Mouse (Mus musculus) lung, postnatal 10 days (tissue): ENCODE data around the gene Lmo3.

Experiments used
- DNase-seq: peaks from one replicate; pipeline ENCODE4 v3.0.0; 2021

Lmo3 gene

GRCm38 (mm10) chr6:138422671-138423321 lies 159.0 kb downstream of the Lmo3 start:
- DNase-seq = no peak

DNA sequence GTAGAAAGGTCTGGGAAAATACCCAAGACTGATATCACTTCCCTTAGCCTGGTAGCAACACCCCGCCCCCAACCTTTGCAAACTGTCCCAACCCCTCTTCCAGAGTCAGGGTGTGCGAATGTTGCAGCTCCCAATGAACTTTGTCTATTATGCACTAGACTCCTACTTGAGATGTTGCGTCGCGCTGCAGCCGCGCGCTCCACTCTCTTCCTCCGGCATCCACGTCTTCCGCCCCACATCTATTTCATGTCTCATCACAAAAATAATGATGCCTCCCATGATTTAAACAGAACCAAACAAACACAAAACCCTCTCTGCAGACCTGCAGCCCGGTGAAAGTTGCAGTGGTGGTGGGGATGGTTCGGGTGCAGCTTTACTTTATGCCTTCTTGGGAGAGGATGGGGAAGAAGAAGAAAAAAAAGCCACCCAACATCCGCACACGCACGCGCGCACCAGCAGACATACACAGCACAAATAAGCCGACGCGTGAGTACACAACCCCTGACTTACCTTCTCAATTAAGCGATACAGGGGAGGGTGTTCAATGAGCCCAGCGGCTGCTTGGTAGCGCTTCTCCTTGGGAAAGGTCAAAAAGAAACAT lies 159.7 kb downstream of the Lmo3 start:
- DNase-seq = no peak

- no peak for DNase-seq
These were observed 160.6 kb downstream of the Lmo3 start for GRCm38 (mm10) chr6:138421191-138421613.

DNA sequence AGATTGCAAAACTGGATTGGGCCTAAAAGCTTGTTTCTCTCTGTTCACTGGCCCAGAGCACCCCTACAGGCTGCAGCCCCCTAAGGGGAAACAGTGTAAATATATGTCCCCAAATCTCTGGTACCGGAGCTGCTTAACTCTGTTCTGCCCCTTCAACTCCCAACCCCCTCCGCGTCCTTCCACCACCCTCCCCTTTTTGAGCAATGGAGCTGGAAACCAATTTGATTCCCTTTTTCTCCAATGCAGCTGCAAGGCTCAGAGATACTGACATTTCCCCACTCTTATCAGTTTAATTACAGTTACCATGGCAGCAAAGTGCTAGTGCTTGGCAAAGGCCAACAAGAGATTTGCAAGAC lies 161.3 kb downstream of the Lmo3 start:
- no peak for DNase-seq

DNA sequence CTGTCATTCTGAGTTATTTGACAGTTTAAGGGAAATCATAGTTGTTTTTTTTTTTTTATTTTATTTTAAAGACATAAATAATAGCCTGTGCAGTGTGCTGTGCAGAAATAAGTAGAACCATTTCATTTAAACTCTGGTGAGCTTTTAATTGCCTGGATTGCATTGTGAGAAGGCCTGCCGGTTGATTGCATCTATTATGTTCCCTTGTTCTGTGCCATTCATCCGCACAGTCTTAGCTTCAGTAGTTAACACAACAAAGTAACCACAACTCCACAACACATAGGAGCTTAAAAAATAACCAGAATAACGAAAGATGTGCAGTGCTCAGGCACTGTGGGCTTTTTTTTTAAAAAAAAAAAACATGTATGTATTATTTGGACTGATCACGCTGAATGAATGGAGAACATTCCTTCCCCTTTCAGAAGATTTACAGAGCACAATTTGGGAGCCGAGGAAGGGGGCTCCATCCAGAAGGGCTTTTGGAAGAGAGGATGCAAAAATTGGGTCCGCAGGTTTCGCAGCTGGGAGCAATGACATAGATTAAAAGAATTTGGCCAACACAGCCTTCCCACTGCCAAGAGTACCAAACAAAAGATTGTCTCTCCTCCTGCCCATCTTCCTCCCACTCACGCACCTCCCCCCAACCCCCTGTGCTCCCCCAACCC lies 161.8 kb downstream of the Lmo3 start:
- DNase-seq = no peak

GRCm38 (mm10) chr6:138412075-138412474 lies 169.7 kb downstream of the Lmo3 start:
- DNase-seq = no peak

DNA sequence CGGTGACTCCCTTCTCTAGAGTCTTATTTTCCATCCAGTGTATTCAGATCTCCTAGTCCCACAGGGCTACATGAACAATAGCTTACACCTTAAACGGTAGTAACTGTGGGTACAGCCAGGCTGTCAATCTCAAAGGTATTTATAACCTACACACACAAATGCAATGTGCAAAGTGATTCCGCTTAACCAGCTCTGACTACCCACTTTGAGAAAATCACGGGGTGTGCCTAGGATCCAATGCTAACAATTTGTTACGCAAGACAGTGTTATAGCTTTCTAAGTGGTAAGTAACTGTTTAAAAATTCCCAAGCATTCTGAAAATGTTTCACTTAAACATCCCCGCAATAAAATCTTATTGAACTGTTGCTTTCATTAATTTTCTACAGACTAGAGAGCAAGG lies 179.7 kb downstream of the Lmo3 start:
- DNase-seq = no peak

DNA sequence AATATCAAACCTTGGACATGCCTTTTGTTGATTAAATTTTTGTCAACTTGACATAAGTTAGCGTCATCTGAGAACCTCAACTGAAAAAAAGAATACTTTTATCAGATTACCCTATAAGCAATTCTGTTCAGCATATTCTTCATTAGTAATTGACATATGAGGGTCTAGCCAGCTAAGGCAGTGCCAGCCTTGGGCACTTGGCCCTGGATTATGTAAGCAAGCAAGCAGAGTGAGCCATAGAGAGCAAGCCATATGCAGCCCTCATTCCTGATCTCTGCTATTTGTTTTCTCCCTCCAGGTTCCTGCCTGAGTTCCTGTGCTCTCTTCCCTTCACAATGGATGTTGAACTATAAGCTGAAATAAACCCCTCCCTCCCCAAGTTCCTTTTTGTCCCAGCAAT lies 182.9 kb downstream of the Lmo3 start:
- DNase-seq = no peak

DNA sequence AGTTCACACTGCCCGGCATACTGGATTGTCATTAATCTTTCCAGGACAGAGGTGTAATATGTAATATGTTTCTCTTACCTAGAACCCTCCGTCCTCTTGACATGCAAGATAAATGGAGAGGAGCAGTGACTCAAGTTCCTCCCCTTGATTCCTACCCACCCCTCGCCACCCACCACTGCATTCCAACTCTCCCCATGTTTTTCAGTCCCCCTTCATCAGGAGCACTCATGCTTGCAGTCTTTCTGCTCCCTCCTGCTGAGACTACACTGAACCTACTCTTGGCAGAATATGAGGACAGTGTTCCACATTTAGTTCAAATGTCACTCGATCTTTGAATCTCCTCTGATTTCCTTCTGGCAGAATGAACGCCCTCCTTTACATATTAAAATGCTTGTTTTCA lies 190.7 kb downstream of the Lmo3 start:
- no peak for DNase-seq

DNA sequence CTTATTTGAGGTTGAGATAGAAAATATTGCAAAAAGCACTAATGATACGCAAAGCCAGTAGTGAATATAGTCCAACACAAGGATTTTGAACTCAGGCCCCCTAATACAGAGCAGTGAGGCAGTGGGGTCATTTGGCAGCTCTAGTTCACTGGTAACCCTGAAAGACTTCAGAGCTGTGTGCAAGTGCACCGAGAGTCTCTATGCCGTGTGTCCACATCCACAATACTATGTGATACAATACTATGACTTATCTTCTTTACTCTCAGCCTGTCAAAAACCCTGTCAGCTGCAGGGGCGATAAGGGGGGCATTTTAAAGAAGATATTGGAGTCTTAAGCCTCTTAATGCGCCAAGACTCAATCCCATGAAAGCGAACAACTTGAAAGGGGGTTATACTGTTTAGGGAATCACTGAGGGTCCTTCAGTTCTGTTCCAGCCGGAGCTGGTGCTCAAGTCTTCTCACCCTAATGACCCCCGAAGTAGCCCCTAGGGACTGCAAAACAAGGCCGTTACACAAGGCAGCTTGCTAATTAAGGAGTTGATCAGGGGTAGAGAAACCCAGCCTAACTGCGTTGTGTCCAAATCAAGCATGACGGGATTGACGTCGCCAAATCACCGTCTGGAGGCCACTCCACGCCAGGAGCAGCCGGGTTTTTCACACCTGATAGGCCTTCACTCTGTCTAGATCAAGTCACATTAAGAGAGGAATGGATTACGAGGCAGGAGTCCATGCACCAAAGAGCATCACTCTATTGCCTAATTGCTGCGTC lies 193.4 kb downstream of the Lmo3 start:
- DNase-seq = no peak

- DNase-seq = no peak
These were observed 198.6 kb downstream of the Lmo3 start for GRCm38 (mm10) chr6:138383208-138383607.

DNA sequence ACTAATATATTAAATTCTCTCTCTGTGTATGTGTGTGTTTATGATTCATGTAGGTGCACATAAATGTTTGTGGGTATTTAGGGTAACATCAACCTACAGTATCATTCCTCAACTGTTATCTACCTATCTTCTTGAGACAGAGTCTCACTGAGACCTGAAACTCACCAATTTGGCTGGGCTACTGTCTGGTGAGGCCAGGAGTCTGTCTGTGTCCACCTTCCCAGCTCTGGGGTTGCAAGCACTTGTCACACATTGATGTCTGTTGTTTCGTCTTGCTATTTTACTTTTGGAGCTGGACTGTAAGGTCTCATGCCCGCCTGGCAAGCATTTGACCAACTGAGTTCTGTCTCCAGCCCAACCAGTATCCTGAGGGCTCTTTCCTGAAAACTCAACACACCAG lies 210.6 kb downstream of the Lmo3 start:
- DNase-seq = no peak

- no peak for DNase-seq
These were observed 217.7 kb downstream of the Lmo3 start for GRCm38 (mm10) chr6:138364111-138364510.

GRCm38 (mm10) chr6:138350587-138351345 lies 231.0 kb downstream of the Lmo3 start:
- no peak for DNase-seq

DNA sequence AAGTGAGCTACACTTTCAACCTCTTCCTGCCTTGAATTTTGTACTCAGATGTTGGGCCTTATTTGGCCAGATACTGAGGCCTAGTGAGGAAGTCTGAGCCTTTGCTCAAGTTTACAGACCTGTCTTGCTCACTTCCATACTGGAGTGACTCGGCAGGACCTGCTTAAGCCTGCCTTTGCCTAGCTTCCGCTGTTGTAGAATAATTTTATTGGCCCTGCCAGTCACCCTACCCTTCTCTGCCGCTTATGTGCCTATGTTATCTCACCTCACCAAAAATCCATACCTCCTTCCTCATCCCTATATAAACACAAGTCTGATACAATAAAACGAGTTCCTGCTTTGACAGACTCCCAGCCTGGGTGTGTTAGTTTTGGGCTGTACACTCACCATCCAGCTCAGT lies 235.2 kb downstream of the Lmo3 start:
- no peak for DNase-seq

- DNase-seq = no peak
These were observed 245.9 kb downstream of the Lmo3 start for GRCm38 (mm10) chr6:138335858-138336257.

DNA sequence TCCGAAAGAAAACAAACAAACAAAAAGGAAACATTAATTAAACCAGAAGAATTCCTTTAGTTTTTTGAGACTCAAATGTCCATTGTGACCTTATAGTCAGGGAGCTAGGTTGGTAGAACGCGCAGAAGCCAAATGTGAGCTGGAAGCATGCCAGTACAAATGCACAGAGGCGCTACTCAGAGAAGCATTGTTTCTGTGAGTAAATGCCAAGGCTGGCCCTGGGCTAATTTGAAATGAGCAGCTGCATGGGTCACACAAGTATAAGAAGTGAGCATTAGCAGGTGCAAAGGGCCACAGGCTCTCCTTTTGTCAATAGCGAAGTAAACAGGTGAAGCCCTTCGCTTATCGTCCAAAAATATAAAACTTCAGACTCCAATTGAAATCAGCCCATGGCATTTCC lies 247.8 kb downstream of the Lmo3 start:
- peak; percentile 3 for DNase-seq

DNA sequence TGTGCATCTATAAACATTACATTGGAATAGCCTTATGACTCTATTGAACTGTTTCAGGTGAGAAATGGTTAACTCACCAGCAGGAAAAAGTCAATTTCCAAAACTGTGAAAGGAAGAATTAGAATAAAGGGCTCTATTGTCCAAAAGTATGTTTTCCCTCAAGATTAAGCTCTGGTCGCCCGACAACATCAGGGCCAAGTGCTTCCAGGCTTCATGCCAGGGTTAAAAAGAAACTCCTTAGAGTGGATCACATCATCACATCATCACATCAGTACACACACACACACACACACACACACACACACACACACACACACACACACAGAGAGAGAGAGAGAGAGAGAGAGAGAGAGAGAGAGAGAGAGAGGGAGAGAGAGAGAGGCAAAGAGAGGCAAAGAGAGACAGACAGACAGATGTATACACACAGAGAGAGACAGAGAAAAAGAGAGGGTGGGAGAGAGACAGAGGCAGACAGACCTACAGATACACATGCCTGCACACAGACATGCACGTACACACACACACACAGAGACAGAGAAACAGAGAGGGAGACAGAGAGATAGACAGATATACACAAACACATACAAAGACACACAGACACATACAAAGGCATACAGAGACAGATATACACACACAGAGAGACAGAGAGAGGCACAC lies 255.9 kb downstream of the Lmo3 start:
- DNase-seq = peak; percentile 56

- no peak for DNase-seq
These were observed 256.6 kb downstream of the Lmo3 start for GRCm38 (mm10) chr6:138325145-138325544.

DNA sequence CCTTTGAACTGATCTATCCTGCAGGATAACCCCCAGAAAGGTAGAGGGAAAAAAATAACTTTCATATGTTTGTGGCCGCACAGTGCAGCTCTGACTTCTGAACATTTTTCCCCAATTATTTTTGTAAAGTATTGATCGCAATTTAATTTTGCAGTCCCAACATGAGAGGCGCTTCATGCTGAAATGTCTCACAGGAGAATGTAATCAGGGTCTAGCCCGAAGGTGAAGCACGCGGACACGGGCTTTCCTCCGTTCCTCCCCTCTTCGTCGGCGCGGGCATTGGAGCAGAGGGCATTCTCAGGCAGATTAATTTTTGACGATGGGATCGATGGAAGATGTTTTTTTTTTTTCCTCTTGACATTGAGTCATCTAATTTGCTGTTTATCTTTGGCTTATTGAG lies 258.4 kb downstream of the Lmo3 start:
- no peak for DNase-seq

- DNase-seq = no peak
These were observed 261.5 kb downstream of the Lmo3 start for GRCm38 (mm10) chr6:138320190-138320737.
